Mouse (Mus musculus): Measurements from ENCODE around the gene Cdk9.
A peak's percentile ranks its signal among the peaks of the same experiment; 100 is the strongest.

Cdk9 gene

GRCm38 (mm10) chr2:32712934-32713817 is at the start of gene Cdk9:
TSS of gene Cdk9 (minus strand) at chr2:32713076.
- DNase-seq (ENCODE audit: low read depth, low spot score), result peak; percentile 92

GRCm38 (mm10) chr2:32761859-32762258 is 49.0 kb upstream of the Cdk9 start:
- DNase-seq (ENCODE audit: low read depth, low spot score), result no peak

- DNase-seq (ENCODE audit: low read depth, low spot score), result no peak
Measured at GRCm38 (mm10) chr2:32761361-32761760, 48.5 kb upstream of the Cdk9 start.

GRCm38 (mm10) chr2:32759001-32759400 is 46.1 kb upstream of the Cdk9 start:
- DNase-seq (ENCODE audit: low read depth, low spot score), result no peak

GRCm38 (mm10) chr2:32758503-32758902 is 45.6 kb upstream of the Cdk9 start:
- DNase-seq (ENCODE audit: low read depth, low spot score), result no peak

- DNase-seq (ENCODE audit: low read depth, low spot score), result peak; percentile 98
Measured at GRCm38 (mm10) chr2:32757056-32757845, 44.4 kb upstream of the Cdk9 start, which contains the start of gene Tor2a. TSS of gene Tor2a (plus strand) at chr2:32757234.

- DNase-seq (ENCODE audit: low read depth, low spot score), result no peak
Measured at GRCm38 (mm10) chr2:32756674-32757055, 43.8 kb upstream of the Cdk9 start.

- DNase-seq (ENCODE audit: low read depth, low spot score), result no peak
Measured at GRCm38 (mm10) chr2:32752181-32752580, 39.3 kb upstream of the Cdk9 start.

GRCm38 (mm10) chr2:32751665-32752033 is 38.8 kb upstream of the Cdk9 start:
- no peak for DNase-seq (ENCODE audit: low read depth, low spot score)

- peak; percentile 87 for DNase-seq (ENCODE audit: low read depth, low spot score)
Measured at GRCm38 (mm10) chr2:32750887-32751664, 38.2 kb upstream of the Cdk9 start.

- peak; percentile 54 for DNase-seq (ENCODE audit: low read depth, low spot score)
Measured at GRCm38 (mm10) chr2:32750199-32750598, 37.3 kb upstream of the Cdk9 start.

GRCm38 (mm10) chr2:32749082-32749481 is 36.2 kb upstream of the Cdk9 start:
- DNase-seq (ENCODE audit: low read depth, low spot score), result no peak

GRCm38 (mm10) chr2:32744272-32744982 is 31.6 kb upstream of the Cdk9 start:
- DNase-seq (ENCODE audit: low read depth, low spot score), result no peak

- DNase-seq (ENCODE audit: low read depth, low spot score), result peak; percentile 51
Measured at GRCm38 (mm10) chr2:32742173-32742531, 29.3 kb upstream of the Cdk9 start.

- peak; percentile 62 for DNase-seq (ENCODE audit: low read depth, low spot score)
Measured at GRCm38 (mm10) chr2:32741273-32742172, 28.6 kb upstream of the Cdk9 start.

GRCm38 (mm10) chr2:32740916-32741272 is 28.0 kb upstream of the Cdk9 start, which contains the start of gene 6330409D20Rik:
TSS of gene 6330409D20Rik (minus strand) at chr2:32741016.
- DNase-seq (ENCODE audit: low read depth, low spot score), result no peak

- no peak for DNase-seq (ENCODE audit: low read depth, low spot score)
Measured at GRCm38 (mm10) chr2:32739311-32739710, 26.4 kb upstream of the Cdk9 start.

- DNase-seq (ENCODE audit: low read depth, low spot score), result no peak
Measured at GRCm38 (mm10) chr2:32737008-32737407, 24.1 kb upstream of the Cdk9 start.

GRCm38 (mm10) chr2:32736306-32736829 is 23.5 kb upstream of the Cdk9 start:
- no peak for DNase-seq (ENCODE audit: low read depth, low spot score)

GRCm38 (mm10) chr2:32734933-32735332 is 22.1 kb upstream of the Cdk9 start:
- no peak for DNase-seq (ENCODE audit: low read depth, low spot score)
